Mouse (Mus musculus) hindbrain, embryonic 14.5 days (tissue): ENCODE results near the gene Slc39a13. TPM values are rescaled to one million over a fixed set of nuclear protein-coding genes. Genes with fewer than 3 reads are reported as not detected.

Experiments
- ATAC-seq: fragments of 200-750 bp; cut with Nextera tagmentation; 2 replicates; pipeline ENCODE4 v1.8.0; 2017; ENCODE audit warnings: moderate number of reproducible peaks, mild to moderate bottlenecking, moderate TSS enrichment, moderate library complexity; ENCODE audit not compliant: low FRiP score
- DNase-seq: peaks from one replicate; pipeline ENCODE4 v3.0.0-alpha.2; 2015; ENCODE audit warnings: low spot score
- H3K27ac ChIP-seq: fragments of 300-500 bp; sonication (generic); 2 replicates; pipeline ENCODE4 v1.5.1; 2014; ENCODE audit warnings: mild to moderate bottlenecking, moderate library complexity
- H3K27me3 ChIP-seq: fragments of 300-500 bp; sonication (generic); 2 replicates; pipeline ENCODE4 v1.6.1; 2014; ENCODE audit warnings: mild to moderate bottlenecking, low read length, mixed read lengths; ENCODE audit not compliant: control insufficient read depth, insufficient read depth
- H3K36me3 ChIP-seq: fragments of 300-500 bp; sonication (generic); replicated peaks from 2 replicates; pipeline ENCODE4 v1.6.1; 2014; ENCODE audit not compliant: control insufficient read depth, insufficient read depth
- H3K4me1 ChIP-seq: fragments of 300-500 bp; sonication (generic); replicated peaks from 2 replicates; pipeline ENCODE4 v1.6.1; 2014; ENCODE audit warnings: antibody characterized with exemption, low read length, mixed read lengths; ENCODE audit not compliant: control insufficient read depth, insufficient read depth
- H3K4me2 ChIP-seq: fragments of 300-500 bp; sonication (generic); replicated peaks from 2 replicates; pipeline ENCODE4 v1.6.1; 2014; ENCODE audit warnings: mild to moderate bottlenecking, moderate library complexity
- H3K4me3 ChIP-seq: fragments of 300-500 bp; sonication (generic); replicated peaks from 2 replicates; pipeline ENCODE4 v1.5.1; 2014; ENCODE audit warnings: mild to moderate bottlenecking, low read length
- H3K9ac ChIP-seq: fragments of 300-500 bp; sonication (generic); 2 replicates; pipeline ENCODE4 v1.6.1; 2014
- H3K9me3 ChIP-seq: fragments of 300-500 bp; sonication (generic); 2 replicates; pipeline ENCODE4 v1.6.1; 2016; ENCODE audit warnings: low read length; ENCODE audit not compliant: control insufficient read depth
- WGBS: fragments of 180-500 bp; shearing (Covaris S2); extraction: QIAGEN DNeasy Blood & Tissue Kit; methylation state at CpG from one replicate; pipeline ENCODE4 v1.1.7; 2014; 5-methylcytosine and 5-hydroxymethylcytosine counted together
- polyA plus RNA-seq: library from polyadenylated mRNA; unstranded; fragments of >200 nt; fragmentation: Nextera tagmentation; extraction: Ambion mirVana; gene quantifications from 2 replicates; pipeline ENCODE4 v1.2.1, GENCODE M21; 2014

Gene Slc39a13
- 27.4 and 27.6 TPM in 2 replicates for polyA plus RNA-seq

GRCm38 (mm10) chr2:91070076-91070800 is at the start of gene Slc39a13:
Gene Slc39a13, minus strand, starts transcription at chr2:91070417.
- H3K27me3 ChIP-seq = no peaks in the 10 kb centered on the region
- DNase-seq (peak; percentile 95), ATAC-seq (peak; percentile 96)
- peaks cover 13% of the 10 kb centered on the region; the same call in 1 of the 2 replicates for H3K36me3 ChIP-seq
- H3K9me3 ChIP-seq = no peaks in the 10 kb centered on the region
- H3K4me2 ChIP-seq = peak within 1 kb of the TSS; percentile 72
- H3K4me3 ChIP-seq = peak within 1 kb of the TSS; percentile 55
- H3K4me1 ChIP-seq = peaks cover 25% of the 10 kb centered on the region
- H3K27ac ChIP-seq = peak within 1 kb of the TSS; percentile 77
- peak within 1 kb of the TSS; percentile 68 for H3K9ac ChIP-seq
- under 1% methylated on average over 63 of the region's 69 CpGs for WGBS

DNA sequence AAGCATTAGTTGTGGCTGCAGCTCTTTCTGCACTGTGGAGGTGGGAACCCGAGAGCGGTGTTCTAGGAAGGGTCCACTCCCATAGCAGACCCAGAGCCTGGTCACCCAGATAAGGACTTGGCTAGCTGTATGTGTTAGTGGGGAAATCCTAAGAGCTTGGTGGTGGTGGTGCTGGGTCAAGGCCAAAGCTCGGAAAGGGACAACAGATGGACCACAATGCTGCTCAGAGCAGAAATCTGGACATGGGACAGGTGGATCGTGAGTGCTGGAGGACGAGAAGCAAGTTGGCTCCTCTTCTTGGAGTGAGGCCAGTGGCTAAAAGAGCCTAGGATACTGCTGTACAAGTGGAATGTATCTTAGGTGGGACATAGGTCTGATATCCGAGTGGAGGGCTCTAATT is 49.3 kb upstream of the Slc39a13 start:
- ATAC-seq = no peak
- WGBS = 91% methylated on average over 6 of the region's 6 CpGs

GRCm38 (mm10) chr2:91119061-91119460 is 48.8 kb upstream of the Slc39a13 start:
- DNase-seq = no peak
- peaks cover 6% of the 10 kb centered on the region; the same call in 1 of the 2 replicates for H3K4me1 ChIP-seq
- H3K27me3 ChIP-seq = 0 out of 2 replicates have a peak, but pooled peaks cover 4% of the 10 kb centered on the region
- H3K9ac ChIP-seq = no peak overlapping the region
- H3K27ac ChIP-seq = no peak overlapping the region
- H3K4me2 ChIP-seq = no peak overlapping the region
- no peak for ATAC-seq
- H3K9me3 ChIP-seq = no peaks in the 10 kb centered on the region
- no peak overlapping the region for H3K4me3 ChIP-seq
- WGBS = 89% methylated on average over 19 of the region's 19 CpGs
- H3K36me3 ChIP-seq = no peaks in the 10 kb centered on the region

More for the DNA sequence above, 49.3 kb upstream of the Slc39a13 start:
- no peak for DNase-seq
- H3K9ac ChIP-seq = no peak overlapping the region
- no peak overlapping the region for H3K27ac ChIP-seq
- H3K9me3 ChIP-seq = no peaks in the 10 kb centered on the region
- H3K4me3 ChIP-seq = no peak overlapping the region
- no peaks in the 10 kb centered on the region for H3K36me3 ChIP-seq
- peaks cover 6% of the 10 kb centered on the region; the same call in 1 of the 2 replicates for H3K4me1 ChIP-seq
- H3K4me2 ChIP-seq = no peak overlapping the region
- 0 out of 2 replicates have a peak, but pooled peaks cover 4% of the 10 kb centered on the region for H3K27me3 ChIP-seq

- no peak overlapping the region for H3K27ac ChIP-seq
- H3K27me3 ChIP-seq = 0 out of 2 replicates have a peak, but pooled peaks cover 4% of the 10 kb centered on the region
- H3K9me3 ChIP-seq = no peaks in the 10 kb centered on the region
- ATAC-seq = no peak
- no peak for DNase-seq
- H3K4me3 ChIP-seq = no peak overlapping the region
- 82% methylated on average over 1 of the region's 1 CpGs for whole genome bisulfite sequencing
- H3K4me2 ChIP-seq = no peak overlapping the region
- no peaks in the 10 kb centered on the region for H3K36me3 ChIP-seq
- H3K9ac ChIP-seq = no peak overlapping the region
- H3K4me1 ChIP-seq = peaks cover 6% of the 10 kb centered on the region; the same call in 1 of the 2 replicates
Observed at GRCm38 (mm10) chr2:91118647-91119046, 48.4 kb upstream of the Slc39a13 start.

DNA sequence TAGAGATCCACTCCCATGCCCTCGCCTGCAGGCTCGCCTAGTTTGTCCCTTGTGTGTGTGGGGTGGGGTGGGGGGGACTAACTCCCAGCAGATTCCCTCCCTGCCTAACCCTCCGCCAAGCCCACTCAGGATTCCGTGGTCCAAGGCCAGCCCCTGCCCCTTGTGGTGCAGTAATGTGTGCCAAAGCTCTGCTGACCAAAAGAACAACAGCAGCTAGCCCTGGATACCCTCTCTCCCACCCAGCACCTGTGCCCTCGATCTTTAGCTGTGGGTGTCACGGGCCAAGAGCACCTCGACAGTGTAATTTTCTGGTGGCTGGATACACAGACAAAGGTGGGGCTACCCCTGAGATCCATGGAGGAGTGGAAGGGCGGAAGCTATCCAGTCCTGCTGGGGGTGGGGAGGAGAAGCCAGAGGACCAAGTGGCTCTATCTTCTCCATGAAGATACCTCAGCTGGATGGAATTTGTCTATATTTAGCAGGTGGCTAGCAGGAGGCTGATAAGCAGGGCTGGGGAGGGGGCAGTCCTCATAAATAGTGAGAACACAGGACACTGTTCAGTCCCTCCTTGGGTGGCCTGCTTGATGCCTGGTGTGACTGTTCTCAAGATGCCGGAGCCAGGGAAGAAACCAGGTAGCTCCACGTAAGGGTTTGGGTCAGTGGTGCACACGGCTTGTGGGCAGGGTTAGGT is 47.5 kb upstream of the Slc39a13 start, which contains the start of gene Mybpc3:
Gene Mybpc3, plus strand, starts transcription at position 560 of the 691 bp plus-strand sequence.
- 81% methylated on average over 11 of the region's 11 CpGs for WGBS
- no peak within 1 kb of the TSS for H3K27ac ChIP-seq
- no peaks in the 10 kb centered on the region for H3K36me3 ChIP-seq
- DNase-seq (no peak), ATAC-seq (no peak)
- H3K27me3 ChIP-seq = 0 out of 2 replicates have a peak, but pooled peaks cover 4% of the 10 kb centered on the region
- H3K4me3 ChIP-seq = no peak within 1 kb of the TSS
- H3K4me1 ChIP-seq = peaks cover 6% of the 10 kb centered on the region; the same call in 1 of the 2 replicates
- H3K9ac ChIP-seq = no peak within 1 kb of the TSS
- no peak within 1 kb of the TSS for H3K4me2 ChIP-seq
- H3K9me3 ChIP-seq = no peaks in the 10 kb centered on the region

DNA sequence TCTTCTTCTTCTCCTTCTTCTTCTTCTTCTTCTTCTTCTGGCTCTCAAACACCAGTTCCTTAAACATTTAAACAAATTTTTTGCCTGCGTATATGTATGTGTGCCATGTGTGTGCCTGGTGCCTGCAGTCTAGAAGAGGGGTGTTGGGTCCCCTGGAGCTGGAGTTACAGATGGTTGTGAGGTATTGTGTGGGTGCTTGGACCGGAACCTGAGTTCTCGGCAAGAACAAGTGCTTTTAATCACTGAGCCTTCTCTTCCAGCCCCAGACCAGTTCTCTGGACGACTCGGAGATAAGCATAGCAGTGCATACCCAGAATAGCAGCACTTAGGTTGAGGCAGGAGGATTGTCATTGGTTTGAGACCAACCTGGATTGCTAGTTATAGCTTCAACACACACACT is 46.6 kb upstream of the Slc39a13 start:
- H3K9ac ChIP-seq = no peak overlapping the region
- DNase-seq = no peak
- no peak for ATAC-seq
- H3K9me3 ChIP-seq = no peaks in the 10 kb centered on the region
- no peak overlapping the region for H3K27ac ChIP-seq
- H3K27me3 ChIP-seq = 0 out of 2 replicates have a peak, but pooled peaks cover 4% of the 10 kb centered on the region
- H3K4me2 ChIP-seq = no peak overlapping the region
- no peak overlapping the region for H3K4me3 ChIP-seq
- WGBS = 86% methylated on average over 5 of the region's 5 CpGs
- no peaks in the 10 kb centered on the region for H3K36me3 ChIP-seq
- H3K4me1 ChIP-seq = peaks cover 6% of the 10 kb centered on the region; the same call in 1 of the 2 replicates

DNA sequence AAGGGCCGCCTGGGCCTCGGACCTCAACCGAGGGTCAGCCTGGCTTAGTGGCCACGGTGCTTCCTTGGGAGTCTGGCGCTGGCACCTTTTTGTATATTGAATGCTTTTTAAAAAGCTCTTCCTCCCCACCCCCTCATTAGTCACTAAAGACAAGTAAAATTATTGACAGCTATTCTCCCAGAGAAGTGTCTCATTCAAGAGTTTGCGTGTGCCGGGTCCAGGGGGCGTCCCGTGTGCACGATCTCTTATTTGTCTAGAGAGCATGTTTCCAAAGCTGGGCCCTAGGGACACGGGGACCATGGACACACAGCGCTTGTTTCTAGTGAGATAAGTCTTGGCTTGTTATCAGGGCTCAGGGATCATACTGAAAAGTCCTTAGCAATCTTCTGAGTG is 45.4 kb upstream of the Slc39a13 start:
- no peak for DNase-seq
- Histone ChIP-seq H3K27ac (no peak overlapping the region), H3K9me3 (no peaks in the 10 kb centered on the region), H3K4me2 (peak overlapping the region; percentile 62), H3K27me3 (0 out of 2 replicates have a peak, but pooled peaks cover 4% of the 10 kb centered on the region), H3K9ac (peak overlapping the region; percentile 49), H3K4me3 (peak overlapping the region; percentile 29), H3K4me1 (peaks cover 6% of the 10 kb centered on the region; the same call in 1 of the 2 replicates), H3K36me3 (no peaks in the 10 kb centered on the region)
- no peak for ATAC-seq
- 32% methylated on average over 12 of the region's 12 CpGs for WGBS

- Histone ChIP-seq H3K4me3 (peak overlapping the region; percentile 29), H3K9me3 (no peaks in the 10 kb centered on the region), H3K4me1 (peaks cover 6% of the 10 kb centered on the region; the same call in 1 of the 2 replicates), H3K27me3 (0 out of 2 replicates have a peak, but pooled peaks cover 4% of the 10 kb centered on the region), H3K4me2 (peak overlapping the region; percentile 62), H3K9ac (peak overlapping the region; percentile 49), H3K36me3 (no peaks in the 10 kb centered on the region), H3K27ac (no peak overlapping the region)
- WGBS = 9% methylated on average over 33 of the region's 42 CpGs
- ATAC-seq (peak; percentile 54; the same call in 1 of the 2 replicates), DNase-seq (peak; percentile 83)
Observed at GRCm38 (mm10) chr2:91114781-91115577, 44.8 kb upstream of the Slc39a13 start.
